Mouse (Mus musculus): Measurements from ENCODE around the gene Tor1aip2. TPM values are rescaled to one million over a fixed set of nuclear protein-coding genes. Genes with fewer than 3 reads are reported as not detected.
"Not testable (repeated sequence)": the region's sequence is repeated elsewhere in the genome, so short reads cannot be mapped to it uniquely, and the experiment has no call there.

Gene Tor1aip2
- polyA plus RNA-seq, 2 experiments, result 94.4 to 121 TPM

DNA sequence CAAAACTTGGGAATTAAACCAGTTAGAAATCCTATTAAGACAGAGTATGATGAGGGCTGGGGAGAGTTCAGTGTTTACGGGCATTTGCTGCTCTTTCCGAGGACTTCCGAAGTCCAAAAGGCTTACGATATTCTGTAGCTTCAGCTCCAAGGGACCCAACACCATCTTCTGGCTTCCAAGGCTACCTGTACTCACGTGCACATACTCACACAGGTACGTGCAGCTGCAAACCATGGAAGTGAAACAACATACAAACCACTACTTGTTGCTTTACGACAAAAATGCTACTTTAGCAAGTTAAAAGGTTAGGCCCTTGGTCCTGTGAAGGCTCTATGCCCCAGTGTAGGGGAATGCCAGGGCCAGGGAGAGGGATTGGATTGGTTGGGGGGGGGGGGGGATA lies 1.3 kb upstream of the Tor1aip2 start:
- H3K9ac ChIP-seq (ENCODE audit: low read depth, low read length, severe bottlenecking), result no peak overlapping the region
- DNase-seq (ENCODE audit: low spot score) (no peak), ATAC-seq (ENCODE audit: low FRiP score, low read depth) (no peak)
- peaks cover 9% of the 10 kb centered on the region for H3K4me1 ChIP-seq (ENCODE audit: control insufficient read depth, insufficient read depth, low read length)
- no peaks in the 10 kb centered on the region for H3K9me3 ChIP-seq (ENCODE audit: control insufficient read depth, low read length)
- no peak for TF ChIP-seq POLR2A (IDR thresholded peaks at IDR 0.05; ENCODE audit: borderline replicate concordance, extremely low read depth, insufficient read depth, insufficient read length)
- H3K4me2 ChIP-seq (replicated peaks; ENCODE audit: low read depth, low read length, severe bottlenecking), result no peak overlapping the region
- no peak overlapping the region for H3K4me3 ChIP-seq (replicated peaks; ENCODE audit: low read length)
- WGBS, result 98% methylated on average over 7 of the region's 7 CpGs
- no peak overlapping the region for H3K27ac ChIP-seq (replicated peaks; ENCODE audit: low read depth, low read length)
- peaks cover 44% of the 10 kb centered on the region for H3K36me3 ChIP-seq (ENCODE audit: control insufficient read depth, insufficient read depth, low read length)
- no peaks in the 10 kb centered on the region for H3K27me3 ChIP-seq (ENCODE audit: control insufficient read depth, insufficient read depth, low read length)

DNA sequence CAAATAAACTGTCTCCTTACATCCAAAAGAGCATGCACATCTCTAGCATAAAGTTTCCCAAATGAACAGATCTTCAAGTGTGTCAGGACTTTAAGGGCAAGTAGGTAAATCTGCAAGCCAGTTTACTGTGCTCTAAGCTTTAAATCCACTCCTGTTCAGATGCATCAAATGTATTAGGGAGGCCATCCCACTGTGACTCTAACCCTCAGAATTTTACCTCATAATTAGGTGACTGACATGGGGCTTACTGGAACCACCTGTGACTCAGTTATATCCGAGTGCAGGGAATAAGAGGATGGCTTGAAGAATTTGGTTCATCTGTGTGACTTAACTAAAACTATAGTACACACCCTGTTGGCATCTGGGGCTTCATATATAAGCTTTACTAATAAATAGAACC lies 542 bp upstream of the Tor1aip2 start:
- Histone ChIP-seq H3K27me3 (ENCODE audit: control insufficient read depth, insufficient read depth, low read length) (no peaks in the 10 kb centered on the region), H3K9me3 (ENCODE audit: control insufficient read depth, low read length) (no peaks in the 10 kb centered on the region), H3K4me2 (replicated peaks; ENCODE audit: low read depth, low read length, severe bottlenecking) (peak overlapping the region; percentile 54), H3K36me3 (ENCODE audit: control insufficient read depth, insufficient read depth, low read length) (peaks cover 39% of the 10 kb centered on the region), H3K27ac (replicated peaks; ENCODE audit: low read depth, low read length) (peak overlapping the region; percentile 99; the same call in 1 of the 2 replicates), H3K9ac (ENCODE audit: low read depth, low read length, severe bottlenecking) (peak overlapping the region; percentile 95), H3K4me3 (replicated peaks; ENCODE audit: low read length) (peak overlapping the region; percentile 72), H3K4me1 (ENCODE audit: control insufficient read depth, insufficient read depth, low read length) (peaks cover 9% of the 10 kb centered on the region)
- no peak for TF ChIP-seq POLR2A (IDR thresholded peaks at IDR 0.05; ENCODE audit: borderline replicate concordance, extremely low read depth, insufficient read depth, insufficient read length)
- 14% methylated on average over 1 of the region's 1 CpGs for WGBS
- DNase-seq (ENCODE audit: low spot score) (no peak), ATAC-seq (ENCODE audit: low FRiP score, low read depth) (no peak)

GRCm38 (mm10) chr1:156035930-156036737 lies 931 bp downstream of the Tor1aip2 start, which contains the start of gene Tor1aip1:
Gene Tor1aip1 (minus strand): TSS chr1:156036480.
- no peaks in the 10 kb centered on the region for H3K27me3 ChIP-seq (ENCODE audit: control insufficient read depth, insufficient read depth, low read length)
- H3K4me2 ChIP-seq (replicated peaks; ENCODE audit: low read depth, low read length, severe bottlenecking), result peak within 1 kb of the TSS; percentile 54
- peak; percentile 97 for DNase-seq (ENCODE audit: low spot score)
- H3K4me3 ChIP-seq (replicated peaks; ENCODE audit: low read length), result peak within 1 kb of the TSS; percentile 72
- peak within 1 kb of the TSS; percentile 99 for H3K27ac ChIP-seq (replicated peaks; ENCODE audit: low read depth, low read length)
- peaks cover 27% of the 10 kb centered on the region for H3K36me3 ChIP-seq (ENCODE audit: control insufficient read depth, insufficient read depth, low read length)
- 0 out of 2 replicates have a peak, but pooled peaks have one; percentile 51 for TF ChIP-seq POLR2A (IDR thresholded peaks at IDR 0.05; ENCODE audit: borderline replicate concordance, extremely low read depth, insufficient read depth, insufficient read length)
- WGBS, result under 1% methylated on average over 56 of the region's 59 CpGs
- peak within 1 kb of the TSS; percentile 95 for H3K9ac ChIP-seq (ENCODE audit: low read depth, low read length, severe bottlenecking)
- peak; percentile 94 for ATAC-seq (ENCODE audit: low FRiP score, low read depth)
- H3K9me3 ChIP-seq (ENCODE audit: control insufficient read depth, low read length), result no peaks in the 10 kb centered on the region
- peaks cover 9% of the 10 kb centered on the region for H3K4me1 ChIP-seq (ENCODE audit: control insufficient read depth, insufficient read depth, low read length)

DNA sequence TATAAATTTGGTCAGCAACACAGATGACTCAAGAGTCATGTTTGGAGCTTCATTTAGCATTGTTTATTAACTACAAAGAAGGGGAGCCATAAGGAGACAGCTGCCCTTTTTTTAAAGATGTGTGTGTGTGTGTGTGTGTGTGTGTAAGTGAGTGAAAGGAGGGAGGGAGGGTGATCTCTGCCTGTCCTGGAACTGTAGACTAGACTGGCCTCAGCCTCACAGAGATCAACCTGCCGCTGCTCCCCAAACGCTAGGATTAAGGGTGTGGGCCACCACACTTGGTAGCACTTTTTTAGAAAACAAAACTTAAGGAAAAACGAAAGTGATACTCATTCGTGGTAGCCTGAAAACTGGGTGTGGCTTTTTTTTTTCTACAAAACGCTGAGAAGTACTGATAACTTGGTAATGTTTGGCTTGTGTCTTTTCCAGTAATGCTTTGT lies 2.0 kb downstream of the Tor1aip2 start:
- TF ChIP-seq POLR2A (IDR thresholded peaks at IDR 0.05; ENCODE audit: borderline replicate concordance, extremely low read depth, insufficient read depth, insufficient read length), result no peak
- H3K36me3 ChIP-seq (ENCODE audit: control insufficient read depth, insufficient read depth, low read length), result peaks cover 17% of the 10 kb centered on the region
- H3K4me1 ChIP-seq (ENCODE audit: control insufficient read depth, insufficient read depth, low read length), result peaks cover 14% of the 10 kb centered on the region
- no peaks in the 10 kb centered on the region for H3K9me3 ChIP-seq (ENCODE audit: control insufficient read depth, low read length)
- H3K4me3 ChIP-seq (replicated peaks; ENCODE audit: low read length), result peak overlapping the region; percentile 16; the same call in 1 of the 2 replicates
- H3K9ac ChIP-seq (ENCODE audit: low read depth, low read length, severe bottlenecking), result no peak overlapping the region
- no peaks in the 10 kb centered on the region for H3K27me3 ChIP-seq (ENCODE audit: control insufficient read depth, insufficient read depth, low read length)
- no peak for DNase-seq (ENCODE audit: low spot score)
- peak overlapping the region; percentile 54; the same call in 1 of the 2 replicates for H3K4me2 ChIP-seq (replicated peaks; ENCODE audit: low read depth, low read length, severe bottlenecking)
- no peak overlapping the region for H3K27ac ChIP-seq (replicated peaks; ENCODE audit: low read depth, low read length)
- WGBS, result 54% methylated on average over 5 of the region's 5 CpGs
- no peak for ATAC-seq (ENCODE audit: low FRiP score, low read depth)

GRCm38 (mm10) chr1:156039989-156040388 lies 4.8 kb downstream of the Tor1aip2 start:
- not testable (repeated sequence) for DNase-seq (ENCODE audit: low spot score)

More at GRCm38 (mm10) chr1:156039989-156040388, 4.8 kb downstream of the Tor1aip2 start:
- Histone ChIP-seq H3K4me1 (ENCODE audit: control insufficient read depth, insufficient read depth, low read length) (peaks cover 16% of the 10 kb centered on the region), H3K36me3 (ENCODE audit: control insufficient read depth, insufficient read depth, low read length) (peaks cover 16% of the 10 kb centered on the region)
- WGBS, result 70% methylated on average over 7 of the region's 7 CpGs
- H3K4me2 ChIP-seq (replicated peaks; ENCODE audit: low read depth, low read length, severe bottlenecking); H3K27me3 ChIP-seq (ENCODE audit: control insufficient read depth, insufficient read depth, low read length); H3K9me3 ChIP-seq (ENCODE audit: control insufficient read depth, low read length); H3K27ac ChIP-seq (replicated peaks; ENCODE audit: low read depth, low read length); H3K4me3 ChIP-seq (replicated peaks; ENCODE audit: low read length); ATAC-seq (ENCODE audit: low FRiP score, low read depth); H3K9ac ChIP-seq (ENCODE audit: low read depth, low read length, severe bottlenecking): not testable (repeated sequence)

All from limb, embryonic 14.5 days (tissue).